Mouse (Mus musculus) urinary bladder, postnatal 25 days (tissue): ENCODE results near the gene Tsc1.

Experiments
- DNase-seq: peaks from one replicate; pipeline ENCODE4 v3.0.0; 2022; ENCODE audit warnings: low spot score

Tsc1 gene

DNA sequence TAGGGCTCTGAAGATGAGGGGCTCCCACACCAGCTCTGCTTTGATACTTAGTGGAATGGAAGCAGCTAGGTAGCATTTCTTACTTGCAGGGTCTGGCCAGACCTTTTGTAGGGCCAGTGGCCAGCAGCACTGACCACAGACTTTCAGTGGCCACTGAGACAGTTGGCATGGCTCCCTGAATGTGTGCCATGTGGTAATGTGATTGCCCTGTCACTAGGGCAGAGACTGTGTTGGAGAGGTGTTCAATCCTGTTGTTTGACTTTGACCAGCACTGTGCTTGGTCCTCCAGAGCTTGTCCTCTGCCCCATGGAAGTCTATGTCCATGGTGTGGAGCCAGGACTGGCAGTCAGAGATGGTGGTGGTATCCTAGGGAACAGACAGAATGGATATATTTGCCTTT, 9.5 kb downstream of the Tsc1 start:
- no peak for DNase-seq

DNA sequence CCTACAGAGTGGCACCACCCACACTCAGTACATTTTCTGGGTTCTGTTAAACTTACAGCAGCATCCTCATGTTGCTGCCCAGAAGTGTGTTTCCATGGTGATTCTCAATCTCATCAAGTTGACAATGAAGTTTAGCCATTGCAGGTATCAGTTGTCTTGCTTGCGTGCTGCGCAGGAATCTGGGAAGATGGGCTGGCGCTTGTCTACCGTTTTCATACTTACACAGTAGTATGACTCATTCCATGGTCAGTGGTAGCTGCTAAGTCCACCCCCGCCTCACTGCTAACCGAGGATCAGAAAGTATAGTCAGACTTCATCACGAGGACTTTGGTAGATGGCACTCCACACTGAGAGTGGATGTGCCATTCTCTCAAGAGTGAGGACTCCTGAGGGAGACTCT, 12.3 kb downstream of the Tsc1 start:
- DNase-seq = no peak

DNA sequence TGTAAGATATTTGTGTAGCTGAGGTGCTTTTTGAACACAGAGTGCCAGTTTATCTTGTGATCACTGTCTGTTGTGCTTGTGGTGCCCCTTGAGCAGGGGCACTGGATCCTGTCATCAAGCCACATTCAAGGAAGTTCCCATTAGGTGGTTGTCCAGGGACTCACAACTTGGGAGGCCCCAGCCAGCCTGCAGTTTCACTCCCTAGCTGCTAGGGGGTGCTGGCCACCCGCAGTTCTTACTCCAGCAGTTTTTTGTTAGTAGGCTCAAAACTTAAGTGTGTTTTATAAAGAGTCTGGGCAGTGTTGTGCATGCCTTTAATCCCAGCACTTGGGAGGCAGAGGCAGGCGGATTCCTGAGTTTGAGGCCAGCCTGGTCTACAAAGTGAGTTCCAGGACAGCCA, 13.3 kb downstream of the Tsc1 start:
- DNase-seq = peak; percentile 8

DNA sequence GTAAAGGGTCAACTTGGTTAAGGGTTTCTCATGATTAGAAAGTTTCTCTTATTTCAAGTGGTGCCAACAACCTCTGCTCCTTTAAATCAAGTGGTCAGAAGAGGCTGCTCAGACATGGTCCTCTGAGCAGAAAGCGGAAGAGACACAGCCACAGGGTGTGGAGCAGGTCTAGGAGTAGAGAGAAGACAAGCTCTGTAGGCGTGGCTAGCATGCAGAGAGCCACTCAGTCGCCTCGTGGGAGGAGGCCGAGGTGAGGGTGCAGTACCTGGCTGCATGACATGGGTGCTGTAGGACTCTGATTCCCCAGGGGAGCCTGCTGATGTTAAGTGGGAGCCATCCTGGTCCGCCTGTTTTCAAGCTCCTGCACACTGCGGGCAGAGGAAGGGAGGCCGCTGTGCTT, 15.2 kb downstream of the Tsc1 start:
- no peak for DNase-seq

DNA sequence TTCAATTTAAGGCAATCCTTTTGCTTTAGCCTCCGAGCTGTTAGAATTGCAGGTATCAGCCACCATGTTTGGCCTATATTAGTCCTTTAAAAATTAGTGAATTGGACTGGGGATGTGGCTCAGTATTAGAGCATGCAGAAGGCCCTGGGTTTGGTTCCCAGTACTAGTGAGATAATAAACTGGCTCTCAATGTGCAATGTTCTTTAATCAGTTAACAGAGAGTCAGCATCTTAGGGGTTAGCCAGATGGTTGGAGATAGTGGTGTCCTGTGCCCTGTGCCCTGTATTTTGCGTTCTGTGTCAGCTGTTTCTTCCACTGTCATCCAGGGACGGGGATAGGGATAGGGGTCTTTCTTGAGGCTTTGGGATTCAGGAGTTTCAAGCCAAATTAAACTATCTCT, 21.9 kb downstream of the Tsc1 start:
- DNase-seq = no peak

DNA sequence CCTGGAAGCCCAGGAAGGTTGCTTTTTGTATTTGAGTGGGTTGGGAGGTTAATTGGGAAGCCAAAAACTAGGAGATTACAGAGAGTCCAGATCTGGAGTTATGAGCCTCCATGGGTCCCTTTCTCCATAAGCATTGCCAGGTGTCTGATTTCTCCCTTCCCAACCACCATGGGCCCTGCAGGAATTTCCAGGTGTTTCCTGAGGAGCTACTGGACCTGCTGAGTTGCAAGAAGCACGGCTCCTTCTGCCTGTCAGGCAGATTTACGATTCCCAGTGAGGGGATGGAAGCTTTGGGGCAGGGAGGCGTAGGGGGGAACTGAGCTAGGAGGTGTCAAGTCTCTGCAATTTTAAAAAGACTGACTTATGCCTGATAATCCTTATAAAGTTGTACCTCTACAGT, 24.8 kb downstream of the Tsc1 start:
- DNase-seq = no peak

DNA sequence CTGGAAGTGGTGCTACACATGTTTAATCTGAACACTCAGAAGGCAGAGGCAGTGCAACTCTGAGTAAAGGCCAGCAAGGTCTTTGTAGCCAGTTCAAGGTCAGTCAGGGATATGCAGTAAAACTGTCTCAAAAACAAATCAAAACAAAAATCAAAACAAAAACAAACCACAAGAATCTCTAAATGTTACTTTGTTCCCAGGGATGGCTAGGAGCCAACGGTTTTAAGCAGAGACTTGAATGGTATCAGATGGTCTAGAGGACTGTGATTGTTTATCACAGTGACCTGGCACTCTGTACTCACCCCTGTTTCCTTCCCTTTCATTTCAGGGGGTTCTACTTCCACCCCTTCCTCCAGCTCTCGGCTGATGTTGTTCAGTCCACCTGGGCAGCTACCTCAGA, 30.4 kb downstream of the Tsc1 start:
- no peak for DNase-seq

DNA sequence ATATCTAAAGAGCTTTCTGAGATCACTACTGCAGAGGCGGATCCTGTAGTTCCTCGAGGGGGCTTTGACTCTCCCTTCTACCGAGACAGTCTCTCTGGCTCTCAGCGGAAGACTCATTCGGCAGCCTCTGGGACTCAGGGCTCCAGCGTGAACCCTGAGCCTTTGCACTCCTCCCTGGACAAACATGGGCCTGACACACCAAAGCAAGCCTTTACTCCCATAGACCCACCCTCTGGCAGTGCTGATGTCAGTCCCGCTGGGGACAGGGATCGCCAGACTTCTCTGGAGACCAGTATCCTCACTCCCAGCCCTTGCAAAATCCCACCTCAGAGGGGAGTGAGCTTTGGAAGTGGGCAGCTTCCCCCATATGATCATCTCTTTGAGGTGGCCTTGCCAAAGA, 35.0 kb downstream of the Tsc1 start:
- no peak for DNase-seq

DNA sequence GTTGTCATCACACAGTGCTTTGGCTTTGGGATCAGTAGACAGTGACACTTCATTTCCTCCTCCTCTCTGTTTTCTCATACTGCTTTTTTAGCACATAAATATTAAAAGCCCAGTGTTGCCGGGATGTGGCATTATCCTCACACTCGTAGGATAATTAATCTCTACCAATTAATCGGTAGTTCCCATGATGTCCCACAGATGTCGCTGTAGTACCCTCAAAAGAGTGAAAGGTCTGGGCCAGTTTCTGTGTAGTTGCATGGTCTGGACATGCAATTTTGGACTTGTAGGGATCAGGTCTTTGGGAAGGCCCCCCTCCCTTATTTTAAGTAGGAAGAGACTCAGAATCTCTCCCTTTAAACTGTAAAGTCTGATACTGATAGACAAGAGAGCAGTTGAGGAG, 39.7 kb downstream of the Tsc1 start:
- DNase-seq = no peak

DNA sequence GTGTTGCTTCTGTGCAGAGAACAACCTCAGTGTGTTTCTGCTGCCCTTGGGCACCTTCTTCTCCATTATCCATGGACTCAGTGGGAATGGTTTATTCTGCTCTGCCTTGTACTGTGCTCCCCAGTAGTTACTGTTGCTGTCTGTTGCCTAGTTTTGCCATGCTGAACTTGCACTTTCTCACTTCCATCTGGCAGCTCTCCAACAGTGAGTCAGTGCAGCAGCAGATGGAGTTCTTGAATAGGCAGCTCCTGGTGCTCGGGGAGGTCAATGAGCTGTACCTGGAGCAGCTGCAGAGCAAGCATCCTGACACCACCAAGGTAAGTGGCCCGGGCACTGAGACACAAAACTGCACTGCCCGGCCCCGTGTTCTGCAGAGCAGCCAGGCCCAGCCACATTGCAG, 40.7 kb downstream of the Tsc1 start:
- no peak for DNase-seq

DNA sequence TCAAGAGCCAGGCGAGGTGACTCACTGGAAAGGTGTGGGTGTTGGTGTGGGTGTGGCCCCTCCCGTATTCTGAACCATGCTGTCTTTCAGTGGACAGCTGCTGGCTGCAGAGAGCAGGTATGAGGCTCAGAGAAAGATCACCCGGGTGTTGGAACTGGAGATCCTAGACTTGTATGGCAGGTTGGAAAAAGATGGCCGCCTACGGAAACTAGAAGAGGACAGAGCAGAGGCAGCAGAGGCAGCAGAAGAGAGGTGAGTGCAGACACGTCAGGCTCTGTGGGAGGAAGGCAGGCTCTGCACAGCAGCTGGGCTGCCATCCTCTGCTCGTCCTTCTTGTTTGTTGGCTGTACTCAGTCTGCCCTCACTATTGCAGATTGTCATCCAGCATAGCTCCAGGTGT, 44.9 kb downstream of the Tsc1 start:
- DNase-seq = no peak

DNA sequence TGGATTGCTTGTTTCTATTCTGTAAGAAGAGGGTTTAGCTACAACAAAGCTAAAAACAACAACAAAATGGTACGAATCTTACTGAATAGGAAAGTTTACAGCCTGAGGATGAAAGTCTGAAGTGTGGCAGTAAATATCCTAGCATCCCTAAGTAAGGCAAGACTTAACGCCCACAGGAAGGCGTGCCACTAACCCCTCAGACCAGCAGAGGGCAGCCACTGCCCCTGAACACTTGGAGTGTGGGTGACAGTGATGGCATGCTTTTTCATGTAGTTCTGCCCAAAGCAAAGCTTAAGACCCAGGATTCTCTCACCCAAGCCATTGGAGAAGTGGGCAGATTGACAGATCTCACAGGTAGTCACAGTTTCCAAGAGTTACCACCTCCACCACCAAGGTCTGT, 47.4 kb downstream of the Tsc1 start:
- no peak for DNase-seq

DNA sequence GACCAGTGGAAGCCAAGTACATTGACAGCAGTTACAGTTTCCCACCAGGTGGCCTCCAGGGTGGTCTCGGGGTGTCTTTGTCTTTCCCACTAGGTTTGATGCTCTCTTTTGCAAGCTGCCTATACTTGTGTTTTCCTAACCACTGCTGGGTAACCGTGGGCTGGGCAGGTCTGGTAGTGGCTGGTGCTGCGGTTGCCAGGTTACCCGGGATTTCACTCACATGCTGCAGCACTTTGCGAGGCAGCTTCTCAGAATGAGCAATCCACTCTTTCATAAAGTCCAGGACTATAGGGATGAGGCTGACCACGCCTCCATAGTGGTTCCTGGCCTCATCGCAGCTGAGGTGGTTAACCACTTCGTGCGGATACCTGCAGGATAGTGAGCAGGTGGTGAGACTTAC, 51.7 kb downstream of the Tsc1 start:
- DNase-seq = no peak

DNA sequence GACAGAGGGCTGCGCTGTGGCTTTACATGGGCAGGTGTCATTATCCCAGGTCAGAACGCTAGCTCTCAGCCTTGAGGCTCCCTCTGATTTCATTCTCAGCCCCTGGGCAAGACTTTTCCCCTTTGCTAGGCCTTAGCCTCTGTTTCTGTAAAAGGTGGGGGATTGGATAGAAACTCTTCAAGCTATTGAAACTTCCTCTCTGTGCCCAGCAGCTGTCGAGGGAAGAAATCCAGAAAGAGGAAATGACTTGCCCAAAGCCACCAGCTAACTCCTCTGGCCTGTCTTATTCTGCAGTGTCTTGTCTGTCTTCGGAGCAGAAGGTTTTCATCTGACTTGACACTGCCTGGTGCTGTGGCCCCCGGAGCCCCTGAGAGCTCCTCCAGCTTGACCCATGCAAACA, 57.5 kb downstream of the Tsc1 start:
- DNase-seq = no peak

DNA sequence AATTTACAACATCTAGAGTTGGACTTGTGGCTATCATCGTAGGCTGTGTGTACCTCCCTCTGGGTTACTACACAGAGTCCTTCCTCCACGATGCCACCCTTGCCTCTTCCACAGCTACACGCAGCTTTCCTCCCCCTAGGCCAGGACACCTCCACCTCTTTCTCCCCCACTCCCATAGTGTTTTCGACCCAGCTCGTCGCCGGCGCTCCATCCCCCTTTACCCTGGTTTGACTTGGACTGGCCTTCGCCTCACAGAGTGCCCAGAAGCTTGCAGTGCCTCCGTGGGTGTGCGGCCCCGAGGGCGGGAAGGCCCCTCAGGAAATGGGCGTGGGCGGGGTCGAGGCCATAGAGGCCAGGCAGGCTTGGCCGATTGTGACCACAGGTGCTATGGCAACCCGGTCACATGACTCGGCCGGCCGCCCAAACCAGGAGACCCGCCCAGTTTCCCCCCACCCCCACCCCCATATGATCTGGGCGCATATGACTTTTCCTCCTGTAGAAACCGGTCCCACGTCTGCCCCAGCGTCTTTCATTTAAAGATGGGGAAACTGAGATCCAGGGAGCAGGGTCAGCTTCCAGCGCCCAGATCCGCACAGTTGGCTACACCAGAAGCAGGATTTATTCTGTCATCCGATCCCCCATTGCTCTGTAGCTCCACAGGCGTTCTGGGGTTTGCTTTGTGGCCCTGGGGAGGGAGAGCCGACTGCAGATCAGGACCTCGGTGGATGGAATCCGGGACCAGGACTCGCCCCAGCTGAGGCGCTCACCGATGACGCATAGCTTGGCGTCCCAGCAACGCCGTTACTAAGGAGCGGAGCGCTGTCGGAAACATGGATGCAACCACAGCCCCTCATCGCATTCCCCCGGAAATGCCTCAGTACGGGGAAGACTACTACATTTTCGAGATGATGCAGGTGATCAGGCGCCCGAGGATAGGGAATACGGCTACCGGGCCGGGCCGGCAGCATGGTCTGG, 58.6 kb downstream of the Tsc1 start, which contains the start of the genes Spaca9 and Ak8:
TSS of gene Spaca9 (minus strand) at position 367 of the 975 bp plus-strand sequence.
TSS of gene Ak8 (plus strand) at position 804 of the 975 bp plus-strand sequence.
- peak; percentile 68 for DNase-seq

DNA sequence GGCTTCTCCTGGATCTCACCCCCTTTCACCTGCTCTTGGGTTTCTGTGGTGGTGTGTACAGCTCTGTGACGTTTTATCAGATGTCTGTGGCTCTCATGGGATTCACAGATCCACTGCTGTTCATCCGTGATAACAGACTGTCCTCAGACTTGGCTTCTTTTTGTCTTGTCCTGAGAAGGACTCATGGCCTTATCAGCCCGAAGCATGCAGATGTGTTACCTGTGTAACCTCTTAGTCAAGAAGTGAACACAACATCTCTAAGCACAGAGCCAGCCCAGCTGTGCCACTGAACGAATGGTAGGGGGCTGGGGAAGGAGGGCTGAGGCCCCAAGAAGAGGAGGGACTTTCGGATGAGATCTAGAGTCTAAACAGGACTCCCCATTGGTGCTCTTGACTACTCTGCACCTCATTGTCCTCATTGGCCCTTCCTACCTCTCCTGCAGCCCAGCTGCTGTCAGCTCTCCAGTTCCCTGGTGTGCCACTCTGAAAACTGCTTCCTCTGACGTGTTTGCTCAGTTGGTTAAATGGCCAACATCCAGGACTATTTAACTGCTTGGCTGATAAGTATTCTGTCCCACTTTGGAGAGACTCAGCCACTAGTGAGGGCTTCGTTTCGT, 60.7 kb downstream of the Tsc1 start:
- no peak for DNase-seq

DNA sequence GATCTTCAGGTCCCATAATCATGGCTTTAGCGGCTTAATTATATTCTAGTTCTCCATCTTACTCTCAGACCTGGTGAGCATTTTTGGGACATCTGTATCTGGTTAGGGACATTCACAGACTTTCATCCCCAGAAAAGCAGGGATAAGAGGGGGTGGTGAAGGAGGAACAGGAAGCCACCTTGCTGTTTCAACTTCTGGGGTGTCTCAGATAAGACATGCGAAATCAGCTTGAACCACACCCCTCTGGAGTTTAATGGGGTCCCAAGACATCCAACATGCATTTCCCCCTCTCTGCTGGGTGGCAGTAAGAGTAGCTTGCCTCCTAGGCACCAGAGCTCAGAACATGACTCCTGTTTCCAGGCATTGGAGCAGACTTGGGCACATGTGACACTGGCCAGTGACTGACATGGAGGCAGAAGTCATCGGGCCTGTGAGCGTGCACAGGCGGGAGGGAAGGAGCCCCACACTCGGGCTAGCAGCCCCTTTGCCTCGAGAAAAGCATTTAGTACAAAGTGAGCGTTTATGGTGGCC, 65.1 kb downstream of the Tsc1 start:
- no peak for DNase-seq

DNA sequence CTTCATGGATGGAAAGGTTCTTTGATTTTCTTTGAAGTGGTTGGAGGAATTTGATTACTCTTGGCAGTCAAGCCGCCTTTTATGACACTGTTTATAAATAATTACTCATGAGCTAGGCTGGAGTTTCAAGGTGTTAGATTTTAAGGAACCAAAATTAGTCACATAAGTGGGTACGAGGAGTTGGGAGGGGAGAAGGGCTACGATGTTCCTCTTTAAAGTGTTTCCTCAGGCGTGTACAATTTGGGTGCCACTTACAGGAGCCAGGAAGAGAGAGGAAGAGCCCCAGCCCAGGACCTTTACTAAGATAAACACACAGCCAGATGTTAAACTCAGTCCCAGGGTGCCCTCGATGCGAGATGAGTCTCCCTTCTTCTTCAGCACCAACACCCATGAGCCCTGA, 65.8 kb downstream of the Tsc1 start:
- no peak for DNase-seq

DNA sequence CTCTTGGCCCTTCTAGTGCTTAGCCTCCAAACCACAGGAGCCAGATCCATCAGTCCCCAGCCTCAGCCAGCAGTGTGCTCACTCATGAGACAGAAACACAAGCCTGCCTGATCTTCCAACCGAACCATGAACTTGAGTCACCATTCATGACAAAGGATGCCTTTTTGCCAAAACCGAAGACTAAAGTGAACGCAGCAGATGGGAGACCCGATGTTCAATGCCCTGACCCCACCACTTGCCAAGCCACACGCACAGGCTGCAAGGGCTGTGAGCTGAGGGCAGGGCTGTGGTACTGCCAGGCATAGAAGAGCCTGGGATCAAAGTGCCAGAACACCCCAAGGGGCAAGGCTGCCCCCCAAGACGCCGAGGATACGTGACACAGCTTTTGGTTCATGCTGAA, 72.0 kb downstream of the Tsc1 start:
- DNase-seq = no peak

DNA sequence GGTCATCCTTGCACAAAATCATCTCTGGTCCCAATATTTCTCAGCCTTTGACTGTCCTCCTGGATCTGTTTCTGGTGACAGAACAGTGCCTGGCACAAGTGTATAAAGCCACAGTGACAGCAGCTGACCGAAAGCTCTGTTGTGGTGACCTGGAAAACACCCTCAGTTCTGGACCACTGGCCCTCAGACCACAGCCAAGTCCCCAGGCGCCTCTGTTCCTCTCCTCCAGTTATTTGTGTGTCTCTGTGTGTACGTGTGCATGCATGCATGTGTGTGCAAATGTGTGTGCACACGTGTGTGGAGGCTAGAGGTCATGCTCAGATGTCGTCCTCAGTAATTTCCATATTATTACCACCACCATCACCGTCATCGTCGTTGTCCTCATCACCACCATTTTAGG, 81.4 kb downstream of the Tsc1 start:
- DNase-seq = no peak

DNA sequence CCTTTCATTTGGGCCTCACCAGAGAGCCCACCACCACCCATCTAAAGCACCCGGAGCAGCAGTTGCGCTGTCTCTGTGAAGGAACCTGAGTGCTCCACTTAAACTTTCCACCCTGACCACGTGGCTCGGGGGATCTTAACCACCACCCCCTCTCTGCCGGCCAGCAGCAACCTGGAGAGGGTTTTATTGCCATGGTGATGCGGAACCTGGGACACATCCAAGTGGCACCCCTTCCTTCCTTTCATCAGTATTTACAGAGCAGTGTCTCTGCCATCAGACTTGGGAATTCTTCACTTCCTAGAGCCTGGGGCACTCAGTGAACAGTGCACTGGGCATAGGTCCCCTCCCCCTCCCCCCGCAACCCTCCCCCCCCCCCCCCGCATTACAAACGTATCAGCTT, 82.9 kb downstream of the Tsc1 start:
- no peak for DNase-seq

DNA sequence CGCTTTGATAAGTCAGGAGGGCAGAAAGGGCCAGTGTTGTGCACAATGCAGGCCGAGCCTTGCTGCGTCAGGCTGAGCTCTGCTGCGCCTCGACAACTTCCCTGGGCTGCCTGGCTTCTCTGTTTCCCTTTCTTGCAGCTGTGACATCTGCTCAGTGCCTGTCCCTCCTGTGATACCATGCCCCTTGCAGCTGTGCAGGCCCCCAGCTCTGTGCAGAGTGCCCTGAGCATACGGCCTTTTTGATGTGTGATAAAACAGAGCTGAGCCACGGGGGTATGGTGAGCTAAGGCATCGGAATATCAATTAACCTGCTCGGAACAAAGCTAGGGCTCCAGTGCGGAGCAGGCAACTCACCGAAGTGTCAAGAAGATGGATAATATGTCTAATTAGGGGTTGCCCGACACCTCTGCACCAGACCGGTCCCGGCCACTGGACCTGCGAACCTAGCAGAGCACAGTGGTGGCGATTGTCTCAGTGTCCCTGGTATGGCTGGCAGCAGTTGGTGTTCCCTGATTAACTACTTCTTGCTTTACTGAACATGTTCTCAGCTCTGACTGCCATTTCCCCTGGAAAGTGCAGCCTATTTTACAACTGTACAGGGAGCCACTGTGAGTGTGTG, 86.9 kb downstream of the Tsc1 start:
- no peak for DNase-seq

DNA sequence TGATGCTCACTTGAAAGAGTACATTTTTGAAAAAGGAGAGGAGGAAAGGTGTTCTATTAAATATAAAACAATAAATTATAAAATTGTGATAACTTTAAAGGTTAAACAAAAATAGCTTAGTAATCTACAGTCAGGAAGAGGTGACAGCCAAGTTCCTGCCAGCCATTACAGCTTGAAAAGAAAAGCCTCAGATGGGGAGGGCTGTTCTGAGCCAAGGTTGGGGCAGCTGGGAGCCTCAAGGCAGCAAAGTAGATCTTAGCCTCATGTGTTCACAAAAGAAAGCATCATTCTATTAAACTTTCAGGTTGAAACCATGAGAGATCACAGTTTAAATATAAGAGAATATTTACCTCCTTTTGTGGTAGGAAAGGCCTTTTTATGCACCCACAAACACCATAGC, 89.6 kb downstream of the Tsc1 start:
- no peak for DNase-seq
